Mouse (Mus musculus): ENCODE measurements at regions not wholly inside any gene's neighbourhood (a gene's known extent, or its start where the extent isn't known, plus 50 kb on each side); places are given as distances from the start of the nearest gene placed in this dataset.

DNA sequence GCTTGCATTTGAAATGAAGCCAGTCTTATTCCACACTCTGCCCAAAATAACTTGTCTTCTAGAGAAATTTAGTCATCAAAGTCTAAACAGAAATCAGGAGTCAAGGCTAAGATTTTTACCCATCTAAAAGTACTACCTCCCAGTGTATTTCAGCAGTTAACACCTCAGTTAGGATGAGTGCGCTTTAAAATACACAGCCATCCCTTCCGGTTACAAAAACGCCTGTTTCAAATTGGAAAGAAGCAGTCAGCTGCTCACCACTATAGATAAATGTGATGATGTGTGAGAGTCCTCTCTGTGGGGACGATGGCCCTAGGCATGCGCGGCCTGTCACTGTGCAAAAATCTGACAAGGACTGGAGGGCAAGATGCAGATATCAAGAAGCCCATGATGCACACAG, 99.0 kb upstream of the Dazl start:
- no peak for TF ChIP-seq POLR2A (IDR thresholded peaks at IDR 0.05; ENCODE audit: borderline replicate concordance, control insufficient read depth, low read depth, low read length)
- no peak for TF ChIP-seq CTCF (IDR thresholded peaks at IDR 0.05; ENCODE audit: control insufficient read depth, insufficient read depth, low read length)
- 88% methylated on average over 6 of the region's 6 CpGs for WGBS
- H3K27ac ChIP-seq (ENCODE audit: control insufficient read depth, insufficient read depth, low read depth, low read length, poor library complexity), result no peak overlapping the region
- no peaks in the 10 kb centered on the region; the same call in 1 of the 2 replicates for H3K4me1 ChIP-seq (ENCODE audit: control insufficient read depth, insufficient read depth, low read length)
- no peak overlapping the region for H3K4me3 ChIP-seq (replicated peaks; ENCODE audit: control insufficient read depth, low read depth, low read length)

DNA sequence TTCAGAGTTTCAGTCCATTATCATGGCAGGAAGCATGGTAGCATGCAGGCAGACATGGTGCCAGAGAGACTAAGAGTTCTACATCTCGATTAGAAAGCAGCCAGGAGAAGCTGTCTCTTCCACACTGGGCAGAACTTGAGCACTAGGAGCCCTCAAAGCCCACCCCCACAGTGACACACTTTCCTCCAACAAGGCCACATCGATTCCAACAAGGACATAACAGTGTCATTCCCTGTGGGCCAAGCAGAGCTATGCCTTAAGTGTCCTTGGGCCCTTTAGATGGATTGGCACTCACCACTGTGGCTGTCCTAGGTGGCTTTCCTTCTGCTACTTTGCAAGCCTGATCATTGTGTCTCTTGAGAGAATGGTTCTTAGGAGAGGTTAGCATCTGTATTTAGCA, 99.5 kb upstream of the Dazl start:
- 73% methylated on average over 2 of the region's 2 CpGs for WGBS
- Histone ChIP-seq H3K4me3 (replicated peaks; ENCODE audit: control insufficient read depth, low read depth, low read length) (no peak overlapping the region), H3K4me1 (ENCODE audit: control insufficient read depth, insufficient read depth, low read length) (no peaks in the 10 kb centered on the region; the same call in 1 of the 2 replicates), H3K27ac (ENCODE audit: control insufficient read depth, insufficient read depth, low read depth, low read length, poor library complexity) (no peak overlapping the region)
- TF ChIP-seq POLR2A (IDR thresholded peaks at IDR 0.05; ENCODE audit: borderline replicate concordance, control insufficient read depth, low read depth, low read length) (no peak), CTCF (IDR thresholded peaks at IDR 0.05; ENCODE audit: control insufficient read depth, insufficient read depth, low read length) (no peak)

DNA sequence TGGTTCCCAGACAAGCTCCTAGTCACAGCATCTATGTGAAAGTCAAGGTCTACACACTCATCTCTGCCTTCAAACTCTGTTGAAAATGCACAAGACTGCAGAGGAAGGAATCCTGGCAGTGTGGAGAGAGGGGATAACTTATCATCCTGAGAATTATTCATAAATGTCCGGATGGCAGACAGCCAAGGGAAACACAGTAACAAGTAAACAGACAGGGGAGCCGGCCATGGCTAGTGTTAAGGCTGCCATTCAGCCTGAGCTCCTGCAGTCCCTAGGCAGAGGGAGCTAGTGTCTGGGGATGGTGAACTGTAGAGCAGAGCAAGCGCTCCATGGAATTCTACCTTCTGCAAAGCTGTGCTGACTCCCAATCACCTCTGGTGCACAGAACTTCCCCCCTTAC, 100.3 kb upstream of the Dazl start:
- no peak overlapping the region for H3K27ac ChIP-seq (ENCODE audit: control insufficient read depth, insufficient read depth, low read depth, low read length, poor library complexity)
- WGBS, result 79% methylated on average over 3 of the region's 3 CpGs
- H3K4me3 ChIP-seq (replicated peaks; ENCODE audit: control insufficient read depth, low read depth, low read length), result no peak overlapping the region
- no peaks in the 10 kb centered on the region; the same call in 1 of the 2 replicates for H3K4me1 ChIP-seq (ENCODE audit: control insufficient read depth, insufficient read depth, low read length)
- TF ChIP-seq POLR2A (IDR thresholded peaks at IDR 0.05; ENCODE audit: borderline replicate concordance, control insufficient read depth, low read depth, low read length) (no peak), CTCF (IDR thresholded peaks at IDR 0.05; ENCODE audit: control insufficient read depth, insufficient read depth, low read length) (no peak)

DNA sequence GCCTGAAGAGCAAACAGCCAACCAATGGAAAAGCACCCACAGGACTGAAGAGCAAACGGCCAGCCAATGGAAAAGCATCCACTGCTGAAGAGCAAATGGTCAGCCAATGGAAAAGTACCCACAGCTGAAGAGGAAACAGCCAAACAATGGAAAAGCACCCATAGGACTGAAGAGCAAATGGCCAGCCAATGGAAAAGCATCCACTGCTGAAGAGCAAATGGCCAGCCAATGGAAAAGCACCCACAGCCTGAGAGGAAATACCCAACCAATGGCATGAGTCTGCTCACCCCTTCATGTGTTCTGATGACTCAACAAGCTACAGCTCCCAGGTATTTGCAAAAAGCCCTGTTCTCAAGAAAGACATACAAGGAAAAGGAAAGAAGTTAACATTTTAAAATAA, 101.4 kb upstream of the Dazl start:
- H3K4me3 ChIP-seq (replicated peaks; ENCODE audit: control insufficient read depth, low read depth, low read length), result no peak overlapping the region
- no peak overlapping the region for H3K27ac ChIP-seq (ENCODE audit: control insufficient read depth, insufficient read depth, low read depth, low read length, poor library complexity)
- 79% methylated on average over 1 of the region's 1 CpGs for WGBS
- no peak for TF ChIP-seq CTCF (IDR thresholded peaks at IDR 0.05; ENCODE audit: control insufficient read depth, insufficient read depth, low read length)
- TF ChIP-seq POLR2A (IDR thresholded peaks at IDR 0.05; ENCODE audit: borderline replicate concordance, control insufficient read depth, low read depth, low read length), result no peak
- no peaks in the 10 kb centered on the region for H3K4me1 ChIP-seq (ENCODE audit: control insufficient read depth, insufficient read depth, low read length)

DNA sequence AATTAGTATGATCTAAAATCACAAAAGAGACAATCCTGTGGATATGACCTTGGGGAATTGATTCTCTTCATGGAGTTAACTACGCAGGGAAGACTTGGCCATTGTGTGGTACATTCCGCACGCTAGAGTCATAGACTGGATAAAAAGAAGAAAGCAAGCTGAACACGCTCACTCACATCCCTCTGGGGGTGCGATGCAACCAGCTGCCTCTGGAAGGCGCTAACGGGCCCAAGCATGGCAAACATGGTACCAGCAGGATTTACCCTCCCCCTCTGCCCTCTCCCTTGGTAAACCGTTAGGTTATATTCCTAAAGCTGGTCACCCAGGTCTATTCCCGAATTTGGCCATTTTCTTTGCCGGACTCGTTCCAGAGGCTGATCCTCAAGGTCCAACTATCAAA, 102.2 kb upstream of the Dazl start:
- Histone ChIP-seq H3K27ac (ENCODE audit: control insufficient read depth, insufficient read depth, low read depth, low read length, poor library complexity) (no peak overlapping the region), H3K4me1 (ENCODE audit: control insufficient read depth, insufficient read depth, low read length) (no peaks in the 10 kb centered on the region), H3K4me3 (replicated peaks; ENCODE audit: control insufficient read depth, low read depth, low read length) (no peak overlapping the region)
- WGBS, result 92% methylated on average over 11 of the region's 11 CpGs
- TF ChIP-seq CTCF (IDR thresholded peaks at IDR 0.05; ENCODE audit: control insufficient read depth, insufficient read depth, low read length) (no peak), POLR2A (IDR thresholded peaks at IDR 0.05; ENCODE audit: borderline replicate concordance, control insufficient read depth, low read depth, low read length) (no peak)

DNA sequence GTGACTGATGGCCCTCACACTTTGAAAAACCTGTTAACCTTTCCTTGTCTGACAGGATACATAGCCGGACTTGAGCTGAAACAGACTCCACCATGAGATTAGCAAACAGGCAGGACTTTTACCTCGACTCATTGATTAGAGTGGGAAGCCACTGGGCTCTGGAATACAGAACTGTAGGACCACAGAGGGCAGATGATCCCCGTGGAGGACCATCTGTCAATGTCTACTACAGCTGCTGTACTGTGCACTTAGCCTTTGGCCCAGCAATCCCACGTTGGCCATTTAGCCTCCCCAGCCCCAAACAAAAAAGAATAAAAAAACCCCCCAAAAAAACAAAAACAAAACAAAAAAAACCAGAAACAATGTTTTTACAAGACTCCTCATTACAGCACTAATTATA, 103.9 kb upstream of the Dazl start:
- 71% methylated on average over 4 of the region's 4 CpGs for WGBS
- TF ChIP-seq POLR2A (IDR thresholded peaks at IDR 0.05; ENCODE audit: borderline replicate concordance, control insufficient read depth, low read depth, low read length), result no peak
- no peak for TF ChIP-seq CTCF (IDR thresholded peaks at IDR 0.05; ENCODE audit: control insufficient read depth, insufficient read depth, low read length)
- Histone ChIP-seq H3K27ac (ENCODE audit: control insufficient read depth, insufficient read depth, low read depth, low read length, poor library complexity) (no peak overlapping the region), H3K4me1 (ENCODE audit: control insufficient read depth, insufficient read depth, low read length) (no peaks in the 10 kb centered on the region), H3K4me3 (replicated peaks; ENCODE audit: control insufficient read depth, low read depth, low read length) (no peak overlapping the region)

DNA sequence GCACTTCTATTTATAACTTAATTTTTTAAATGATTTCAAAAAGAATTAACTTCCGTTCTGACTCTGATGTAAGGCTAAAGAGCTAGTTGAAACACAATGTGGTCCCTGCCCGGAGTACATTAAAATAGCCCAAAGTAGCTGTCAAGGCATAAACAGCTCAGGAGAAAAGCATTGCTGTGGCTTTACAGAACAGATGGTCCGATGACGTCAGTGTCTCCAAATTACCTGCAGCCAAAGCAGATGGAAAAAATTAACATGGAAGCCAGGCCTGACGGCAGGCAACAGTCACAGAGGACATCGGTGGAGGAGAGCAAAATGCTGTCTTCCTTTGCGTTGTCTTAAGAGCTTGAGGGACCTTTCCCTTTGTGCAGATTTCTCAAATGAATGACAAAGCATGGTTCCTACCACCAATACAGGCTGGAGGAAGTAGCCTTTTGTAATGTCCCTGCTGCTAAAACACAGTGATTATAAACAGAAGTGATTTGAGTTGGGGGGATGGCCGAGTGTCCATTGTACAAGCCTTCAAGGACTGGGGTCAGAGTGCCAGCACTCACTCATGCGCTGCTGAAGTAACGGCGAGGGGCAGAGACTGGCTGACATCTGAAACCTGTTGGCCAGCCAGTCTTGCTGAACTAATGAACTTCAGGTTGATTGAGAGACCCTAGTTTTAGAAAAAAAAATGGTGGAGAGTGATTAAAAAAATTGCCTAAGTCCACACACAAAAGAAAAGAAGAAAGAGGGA, 101.8 kb upstream of the Plcl2 start:
- H3K4me3 ChIP-seq (replicated peaks; ENCODE audit: control insufficient read depth, low read depth, low read length), result no peak overlapping the region
- WGBS, result 79% methylated on average over 11 of the region's 11 CpGs
- TF ChIP-seq POLR2A (IDR thresholded peaks at IDR 0.05; ENCODE audit: borderline replicate concordance, control insufficient read depth, low read depth, low read length), result no peak
- no peak for TF ChIP-seq CTCF (IDR thresholded peaks at IDR 0.05; ENCODE audit: control insufficient read depth, insufficient read depth, low read length)
- no peak overlapping the region for H3K27ac ChIP-seq (ENCODE audit: control insufficient read depth, insufficient read depth, low read depth, low read length, poor library complexity)
- H3K4me1 ChIP-seq (ENCODE audit: control insufficient read depth, insufficient read depth, low read length), result peaks cover 2% of the 10 kb centered on the region

DNA sequence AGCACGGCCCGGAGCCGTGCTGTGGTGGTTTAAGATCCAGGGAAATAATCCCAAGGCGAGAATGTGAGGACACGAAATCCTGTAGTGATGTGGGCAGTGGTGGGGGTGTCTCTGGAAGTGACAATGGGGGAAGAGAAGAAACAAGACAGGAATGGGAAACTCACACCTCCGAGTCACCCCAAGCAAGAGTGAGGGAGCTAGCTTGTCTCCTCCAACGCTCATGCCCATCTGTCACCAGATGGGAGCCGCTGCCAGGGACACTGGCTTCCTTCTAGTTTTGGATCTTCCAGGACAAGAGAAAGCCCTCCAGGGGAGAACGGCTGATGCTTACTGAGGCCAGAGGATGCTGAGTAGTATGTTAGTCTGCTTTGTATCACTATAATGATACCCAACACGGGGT, 100.6 kb upstream of the Plcl2 start:
- H3K4me1 ChIP-seq (ENCODE audit: control insufficient read depth, insufficient read depth, low read length), result peaks cover 5% of the 10 kb centered on the region

DNA sequence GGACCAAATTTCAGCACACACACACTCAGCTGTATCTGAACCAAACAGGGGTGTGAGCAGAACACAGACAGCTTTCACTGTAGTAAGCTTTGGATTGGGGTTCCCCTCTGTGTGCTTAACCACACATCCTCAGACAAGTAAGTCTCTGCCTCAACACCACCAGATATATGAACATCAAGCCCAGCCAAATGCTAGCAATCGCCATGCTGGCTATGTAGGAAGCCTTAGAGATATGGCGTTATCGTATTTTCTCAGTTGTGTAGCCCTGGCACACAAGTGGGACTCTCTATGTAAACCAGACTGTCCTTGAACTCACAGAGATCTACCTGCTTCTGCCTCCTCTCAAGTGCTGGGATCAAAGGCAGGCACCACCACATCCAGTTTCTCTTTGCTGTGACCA, 99.9 kb upstream of the Plcl2 start:
- Histone ChIP-seq H3K27ac (ENCODE audit: control insufficient read depth, insufficient read depth, low read depth, low read length, poor library complexity) (no peak overlapping the region), H3K4me3 (replicated peaks; ENCODE audit: control insufficient read depth, low read depth, low read length) (no peak overlapping the region), H3K4me1 (ENCODE audit: control insufficient read depth, insufficient read depth, low read length) (peaks cover 5% of the 10 kb centered on the region)
- 83% methylated on average over 3 of the region's 3 CpGs for WGBS
- TF ChIP-seq POLR2A (IDR thresholded peaks at IDR 0.05; ENCODE audit: borderline replicate concordance, control insufficient read depth, low read depth, low read length) (no peak), CTCF (IDR thresholded peaks at IDR 0.05; ENCODE audit: control insufficient read depth, insufficient read depth, low read length) (no peak)

More for the DNA sequence above, 100.6 kb upstream of the Plcl2 start:
- 89% methylated on average over 10 of the region's 10 CpGs for WGBS
- H3K27ac ChIP-seq (ENCODE audit: control insufficient read depth, insufficient read depth, low read depth, low read length, poor library complexity), result no peak overlapping the region
- H3K4me3 ChIP-seq (replicated peaks; ENCODE audit: control insufficient read depth, low read depth, low read length), result no peak overlapping the region
- TF ChIP-seq CTCF (IDR thresholded peaks at IDR 0.05; ENCODE audit: control insufficient read depth, insufficient read depth, low read length) (no peak), POLR2A (IDR thresholded peaks at IDR 0.05; ENCODE audit: borderline replicate concordance, control insufficient read depth, low read depth, low read length) (no peak)

Measured in bone marrow, adult 2 months (tissue).